Mouse (Mus musculus) large intestine, adult 2 months (tissue): Measurements from ENCODE around the gene Eif2b5. TPM values are rescaled to one million over a fixed set of nuclear protein-coding genes. Genes with fewer than 3 reads are reported as not detected.
A peak's percentile ranks its signal among the peaks of the same experiment; 100 is the strongest.

ENCODE experiments used
- DNase-seq: peaks from one replicate; pipeline ENCODE4 v3.0.0-alpha.2; 2012; ENCODE audit warnings: low read depth, low spot score
- WGBS: fragments of 180-500 bp; shearing (Covaris S2); methylation state at CpG from one replicate; pipeline ENCODE4 v1.1.7; 2018; 5-methylcytosine and 5-hydroxymethylcytosine counted together
- polyA plus RNA-seq: library from polyadenylated mRNA; depleted of rRNA; stranded (reverse); fragments of >200 nt; gene quantifications from 2 replicates; pipeline ENCODE4 v1.2.3, GENCODE M21; 2012

Eif2b5 gene
- polyA plus RNA-seq, 1 experiment: 28.8 TPM

DNA sequence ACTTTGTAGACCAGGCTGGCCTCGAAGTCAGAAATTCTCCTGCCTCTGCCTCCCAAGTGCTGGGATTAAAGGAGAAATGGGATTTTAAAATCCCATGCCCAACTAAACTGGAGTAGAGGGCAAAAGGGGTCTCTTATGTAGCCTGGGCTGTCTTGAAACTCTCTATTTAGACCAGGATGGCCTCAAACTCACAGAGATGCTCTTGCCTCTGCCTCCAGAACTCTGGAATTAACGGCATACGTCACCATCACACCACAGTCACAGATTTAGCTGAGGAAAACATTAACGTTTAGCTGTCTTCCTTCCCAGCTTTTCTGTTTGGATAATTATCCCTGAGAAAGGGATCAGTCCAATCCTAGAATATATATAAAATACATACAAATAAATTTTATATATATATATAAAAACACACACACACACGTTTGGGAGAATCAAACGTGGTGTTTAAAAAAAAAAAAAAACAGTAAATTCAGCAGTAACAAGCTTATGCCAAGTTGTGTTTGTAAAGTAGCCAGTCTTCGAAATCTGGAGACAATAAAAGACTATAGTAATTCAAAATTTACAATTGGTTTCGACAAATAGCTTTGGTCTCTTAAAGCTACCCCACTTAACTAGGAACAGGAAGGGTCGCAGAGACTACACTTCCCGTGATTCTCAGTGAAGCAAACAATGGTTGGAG is 36.1 kb downstream of the Eif2b5 start:
- no peak for DNase-seq

DNA sequence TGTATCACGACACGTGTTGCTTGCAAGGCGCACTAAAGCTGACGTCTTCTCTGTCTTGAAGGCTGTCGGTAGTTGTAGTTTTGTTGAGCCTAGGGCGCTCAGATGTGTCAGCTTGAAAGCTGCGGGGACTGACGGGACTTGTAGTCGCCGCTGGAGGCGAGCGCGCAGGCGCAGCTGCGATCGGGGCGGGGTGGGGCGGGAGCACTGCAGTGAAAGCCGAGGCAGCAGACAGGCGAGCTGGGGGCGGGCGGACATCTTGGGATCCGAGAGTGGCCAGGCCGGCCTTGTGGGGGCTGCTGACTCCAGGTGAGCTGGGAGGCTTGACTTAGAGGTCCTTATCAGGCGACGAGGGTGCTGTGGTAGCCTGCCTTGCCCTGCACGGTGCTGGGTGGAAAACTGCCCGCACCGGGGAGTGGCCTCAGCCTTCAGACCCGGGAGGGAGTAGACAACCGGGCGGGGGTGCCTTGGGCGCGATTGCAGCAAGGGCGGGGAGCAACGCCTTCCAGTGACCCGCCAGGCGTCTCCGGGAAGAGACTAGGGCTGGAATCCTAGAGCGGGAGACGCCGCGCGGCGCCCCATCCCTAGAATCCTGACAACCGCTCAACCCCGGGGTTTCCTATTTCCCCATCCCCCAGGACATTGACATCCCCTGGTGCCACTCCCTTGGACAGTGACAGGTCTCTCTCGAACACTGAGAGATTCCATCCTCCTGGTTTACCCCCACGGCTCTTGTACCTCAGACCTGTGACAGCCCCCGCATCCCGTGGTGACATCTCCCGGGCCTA is 36.9 kb downstream of the Eif2b5 start, which contains the start of gene Ap2m1:
Ap2m1 (plus strand) TSS at position 183 of the 785 bp plus-strand sequence.
- DNase-seq: peak; percentile 97
- under 1% methylated on average over 52 of the region's 52 CpGs for WGBS

More for the DNA sequence above, 36.1 kb downstream of the Eif2b5 start:
- 28% methylated on average over 10 of the region's 10 CpGs for WGBS

DNA sequence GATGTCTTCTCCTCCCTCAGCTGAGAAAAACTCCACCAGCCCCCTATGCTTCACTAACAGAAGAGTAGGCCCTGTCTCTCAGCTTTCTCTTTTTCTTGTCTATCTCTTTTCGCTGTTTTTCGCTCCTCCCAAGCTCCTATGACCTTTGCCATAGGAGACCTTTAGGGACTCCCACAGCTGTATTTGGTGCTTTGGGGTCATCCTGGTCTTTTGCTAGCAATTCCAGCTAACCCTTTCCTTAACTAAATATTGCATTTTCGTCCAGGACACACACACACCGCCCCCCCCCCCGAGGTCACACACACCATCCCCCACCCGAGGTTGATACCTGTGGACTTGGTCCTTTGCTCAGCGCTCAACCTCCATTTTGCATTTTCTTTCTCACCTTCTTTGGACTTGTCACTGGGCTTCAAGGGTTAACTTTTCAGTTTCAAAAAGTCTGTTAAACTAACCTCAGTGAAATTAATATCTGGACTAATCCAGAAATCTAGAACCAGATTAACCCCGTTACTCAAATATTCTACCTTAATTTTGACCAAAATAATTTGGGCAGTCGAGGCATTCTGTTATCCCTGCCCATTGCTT is 37.6 kb downstream of the Eif2b5 start:
- no peak for DNase-seq
- 22% methylated on average over 9 of the region's 9 CpGs for WGBS

DNA sequence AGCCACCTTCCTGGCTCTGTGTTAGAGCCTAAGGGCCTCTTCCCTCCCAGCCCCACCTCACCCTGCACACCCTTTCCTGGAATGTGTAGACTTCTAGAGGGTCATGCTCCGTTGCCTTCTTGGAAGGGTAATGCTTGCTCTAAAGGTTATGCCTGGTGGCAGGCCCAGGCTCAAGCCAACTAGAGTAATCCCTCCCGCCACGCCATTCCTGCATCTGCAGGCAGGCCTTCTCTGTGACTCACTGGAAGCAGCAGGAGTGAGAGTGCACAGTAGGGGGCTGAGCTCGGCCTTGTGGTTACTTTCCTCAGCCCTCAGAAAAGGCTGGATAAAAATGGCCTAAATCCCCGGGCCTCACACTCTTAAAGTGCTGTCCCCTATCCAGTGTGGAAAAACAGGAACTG is 38.5 kb downstream of the Eif2b5 start:
- WGBS: 27% methylated on average over 5 of the region's 5 CpGs
- DNase-seq: no peak

DNA sequence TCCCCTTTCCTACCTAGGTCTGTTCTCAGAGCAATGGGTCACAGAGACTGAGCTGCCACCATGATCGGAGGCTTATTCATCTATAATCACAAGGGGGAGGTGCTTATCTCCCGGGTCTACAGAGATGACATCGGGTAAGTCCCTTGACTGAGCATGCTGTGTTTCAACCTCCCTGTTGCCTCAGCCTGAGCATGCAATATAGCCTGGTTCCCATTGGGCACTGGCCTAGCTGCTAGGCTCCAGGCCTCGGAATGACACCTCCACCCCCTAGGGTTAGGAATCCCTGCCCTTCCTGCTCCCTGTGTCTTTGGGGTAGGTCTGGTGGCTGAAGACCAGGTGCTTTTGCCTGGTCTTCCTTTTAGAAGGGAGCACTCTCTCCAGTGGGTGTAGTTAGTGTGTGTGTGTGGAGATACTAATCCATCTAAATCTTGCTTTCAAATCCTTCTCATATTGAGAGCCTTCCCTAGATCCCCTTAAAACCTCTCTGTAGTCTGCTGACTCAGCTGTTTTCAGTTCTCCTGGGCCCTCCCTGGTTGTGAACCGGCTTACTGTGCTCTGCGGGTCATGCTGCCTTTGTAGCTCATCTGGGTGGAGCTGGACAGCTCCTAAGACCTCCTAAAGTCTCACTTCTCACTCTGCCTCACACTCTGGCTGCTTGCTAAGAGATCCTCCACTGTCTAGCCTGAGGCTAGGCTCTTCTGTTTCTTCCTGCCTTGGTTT is 39.1 kb downstream of the Eif2b5 start:
- 42% methylated on average over 6 of the region's 6 CpGs for WGBS
- no peak for DNase-seq

DNA sequence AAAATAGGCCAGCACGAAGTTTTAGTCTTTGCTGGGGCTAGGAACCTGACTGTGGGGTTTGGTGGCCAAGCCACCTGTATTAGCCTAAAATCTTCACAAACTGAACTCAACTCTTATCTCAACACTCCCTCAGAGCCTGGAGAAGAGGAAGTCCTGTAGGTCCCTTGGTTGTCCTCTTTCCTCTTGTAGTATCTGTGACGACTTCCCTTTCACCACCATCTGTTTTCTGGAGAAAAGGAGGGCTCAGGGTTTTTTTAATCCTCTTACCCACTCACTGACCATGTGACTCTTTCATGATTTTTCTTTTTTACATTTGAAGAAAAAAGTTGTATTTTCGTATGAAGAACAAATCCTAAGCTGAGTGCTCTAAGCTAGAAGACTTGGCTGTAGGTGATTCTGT is 41.0 kb downstream of the Eif2b5 start:
- 78% methylated on average over 3 of the region's 3 CpGs for WGBS
- DNase-seq: no peak

DNA sequence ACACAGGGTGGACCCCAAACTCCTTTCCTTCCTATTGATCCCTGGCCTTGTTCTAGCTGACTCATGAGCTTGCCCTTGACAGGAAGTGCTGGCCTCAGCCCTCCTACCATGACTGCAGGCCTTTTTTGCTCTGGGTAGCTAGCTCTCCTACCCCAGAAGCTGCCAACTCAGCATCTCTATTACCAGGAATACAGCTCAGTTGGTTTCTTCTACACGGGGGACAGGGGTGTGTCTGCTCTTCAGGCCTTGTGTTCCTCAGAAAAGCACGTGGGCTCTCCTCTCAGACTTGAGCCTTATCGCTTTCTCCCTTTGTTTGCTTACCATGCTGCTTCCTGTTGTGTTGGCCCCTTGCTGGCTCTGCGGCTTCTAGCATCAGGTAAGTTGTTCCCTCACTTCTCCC is 41.8 kb downstream of the Eif2b5 start:
- 50% methylated on average over 4 of the region's 4 CpGs for WGBS
- DNase-seq: no peak

DNA sequence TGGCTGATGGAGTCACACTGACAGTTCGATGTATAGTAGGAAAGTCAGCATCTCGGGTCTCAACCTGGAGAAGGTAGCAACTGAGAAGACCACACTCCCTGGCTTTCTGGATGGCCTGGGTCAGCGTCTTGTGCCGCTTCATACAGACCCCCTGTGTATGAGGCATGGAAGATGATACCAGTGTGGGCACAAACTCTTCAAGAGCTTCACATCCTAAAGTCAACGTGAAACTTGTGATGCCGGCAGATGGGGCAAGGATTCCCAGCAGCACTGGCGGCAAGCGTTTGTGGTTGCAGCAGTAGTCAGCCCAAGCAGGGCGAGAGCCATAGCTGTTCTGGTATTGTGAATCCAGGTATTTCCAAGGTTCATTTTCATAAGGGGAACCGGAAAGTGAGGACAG is 47.1 kb downstream of the Eif2b5 start:
- DNase-seq: no peak
- WGBS: 94% methylated on average over 10 of the region's 10 CpGs

DNA sequence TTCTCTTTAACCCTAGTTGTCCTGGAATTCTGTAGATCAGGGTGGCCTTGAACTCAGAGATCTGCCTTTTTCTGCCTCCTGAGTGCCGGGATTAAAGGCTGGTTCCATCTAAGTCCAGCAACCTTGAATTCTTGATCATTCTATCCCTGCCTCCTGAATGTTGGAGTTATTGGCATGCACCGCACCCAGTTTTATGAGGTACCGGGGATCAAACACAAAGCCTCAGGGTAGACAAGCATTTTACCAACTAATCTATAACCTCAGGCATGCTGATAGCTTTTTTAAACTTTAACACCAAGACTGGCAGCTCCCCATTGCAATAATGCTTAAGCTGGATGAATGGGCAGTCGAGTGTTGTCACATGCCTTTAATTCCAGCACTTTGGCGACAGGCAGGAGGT is 48.8 kb downstream of the Eif2b5 start:
- 23% methylated on average over 5 of the region's 5 CpGs for WGBS

DNA sequence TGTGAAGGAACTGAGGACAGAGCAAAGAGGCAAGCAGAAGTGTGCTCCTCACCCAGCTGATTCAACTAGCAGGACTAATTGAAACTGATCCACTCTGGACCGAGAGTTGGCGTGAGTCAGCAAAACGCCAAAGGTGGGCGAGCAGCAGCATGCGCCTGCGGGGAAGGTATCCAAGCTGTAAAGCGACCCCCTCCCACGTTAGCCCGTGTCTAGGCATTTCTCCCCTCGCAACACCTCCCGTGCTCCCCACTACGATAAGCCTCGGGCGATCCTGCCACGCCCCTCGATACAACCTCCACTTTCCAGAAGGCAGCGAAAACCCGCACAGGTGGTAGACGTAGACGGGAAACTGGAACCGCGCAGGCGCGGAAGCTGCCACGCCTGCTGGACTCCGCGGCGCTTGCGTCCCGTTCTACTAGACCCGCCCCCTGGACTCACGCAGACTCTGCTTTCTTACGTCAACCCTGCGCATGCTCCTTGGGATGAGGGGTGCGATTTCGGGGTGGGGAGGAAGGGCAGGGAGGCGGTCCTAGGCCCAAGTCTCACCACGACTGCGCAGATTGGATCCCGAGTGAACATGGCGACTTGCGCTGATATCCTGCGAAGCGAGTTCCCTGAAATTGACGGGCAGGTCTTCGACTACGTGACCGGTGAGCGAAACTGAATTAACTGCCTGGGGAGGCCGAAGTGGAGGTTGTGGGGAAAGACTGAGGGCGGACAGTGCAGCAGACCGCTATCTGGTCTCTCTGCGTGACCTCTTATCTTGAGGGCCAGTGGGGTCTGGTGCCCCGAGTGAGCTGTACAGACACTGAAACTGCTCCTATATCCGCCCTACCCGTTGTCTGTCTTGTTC is 49.7 kb downstream of the Eif2b5 start, which contains the start of gene Abcf3:
Abcf3 (plus strand) TSS at position 482 of the 853 bp plus-strand sequence.
- peak; percentile 99 for DNase-seq
- under 1% methylated on average over 56 of the region's 56 CpGs for WGBS

More for the DNA sequence above, 48.8 kb downstream of the Eif2b5 start:
- no peak for DNase-seq

DNA sequence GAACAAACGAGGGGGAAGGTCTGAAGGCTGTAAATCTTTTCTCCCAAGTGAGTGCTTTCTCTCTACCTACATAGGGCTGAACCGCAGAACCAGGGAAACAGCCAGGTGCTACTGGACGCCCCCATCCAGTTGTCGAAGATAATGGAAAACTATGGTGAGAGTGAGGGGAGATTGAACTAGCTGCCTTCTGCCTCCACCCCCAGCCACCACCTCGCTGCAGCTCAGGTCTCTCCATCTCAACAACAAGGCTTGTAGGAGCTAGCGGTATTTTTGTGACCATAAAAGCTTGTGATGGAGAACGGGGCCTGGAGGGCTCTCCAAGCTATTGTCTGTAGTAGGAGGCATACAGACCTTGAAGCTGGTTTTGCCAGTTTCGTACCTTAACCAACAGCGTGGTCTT is 50.5 kb downstream of the Eif2b5 start:
- DNase-seq: no peak
- 32% methylated on average over 9 of the region's 9 CpGs for WGBS

DNA sequence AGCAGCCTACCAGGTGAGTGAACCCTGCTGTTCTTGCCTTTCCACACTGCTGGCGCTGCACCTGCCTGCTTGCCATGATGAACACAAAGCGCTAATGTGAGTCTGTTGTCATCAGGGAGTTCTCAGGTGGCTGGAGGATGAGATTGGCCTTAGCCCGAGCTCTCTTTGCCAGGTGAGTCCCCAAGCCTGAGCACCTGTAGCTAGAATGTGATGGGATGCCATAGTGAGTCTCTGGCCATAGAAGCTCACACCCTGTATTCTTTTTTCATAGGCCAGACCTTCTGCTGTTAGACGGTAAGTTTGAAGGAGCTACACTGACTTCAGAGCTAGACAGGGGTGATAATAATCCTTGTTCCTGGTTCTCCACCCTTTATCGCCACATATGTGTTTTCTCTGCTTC is 53.1 kb downstream of the Eif2b5 start:
- DNase-seq: no peak
- 98% methylated on average over 5 of the region's 5 CpGs for WGBS

DNA sequence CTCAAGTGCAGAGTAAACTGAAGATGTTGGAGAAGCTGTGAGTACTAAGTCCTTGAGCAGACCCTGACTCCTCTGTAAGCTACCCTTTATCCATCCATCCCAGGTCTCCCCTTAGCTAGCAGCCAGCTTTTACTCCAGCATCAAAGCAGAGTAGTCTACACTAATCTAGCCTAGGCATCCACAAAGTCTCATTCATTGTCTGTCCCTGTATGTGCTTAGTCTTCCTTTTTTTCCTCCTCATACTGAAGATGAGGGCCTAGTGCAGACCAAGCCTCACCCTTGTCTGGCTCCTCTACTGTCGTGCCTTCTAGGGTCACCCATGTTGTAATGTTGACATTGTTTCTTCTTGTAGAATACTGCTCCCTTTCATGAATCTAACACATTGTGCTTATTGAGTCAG is 54.0 kb downstream of the Eif2b5 start:
- no peak for DNase-seq
- 50% methylated on average over 1 of the region's 1 CpGs for WGBS

DNA sequence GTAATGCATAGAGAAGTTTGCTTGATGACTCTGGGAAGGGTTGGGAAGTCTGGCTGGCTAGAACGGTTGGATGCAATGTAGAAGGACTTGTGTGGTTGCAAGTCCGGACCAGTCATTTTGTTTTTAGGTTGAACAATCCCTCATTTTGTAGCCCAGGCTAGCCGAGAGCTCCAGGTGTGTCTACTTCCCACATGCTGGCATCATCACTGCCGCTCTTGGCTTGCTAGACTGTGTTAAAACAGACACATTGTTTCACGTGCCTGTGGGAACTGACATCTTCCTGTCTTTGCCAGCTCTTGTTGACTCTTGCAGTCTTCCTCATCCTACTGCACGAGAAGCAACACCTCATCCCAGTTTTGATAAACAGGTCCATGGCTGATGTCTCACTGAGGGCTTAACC is 56.4 kb downstream of the Eif2b5 start:
- no peak for DNase-seq
- WGBS: 84% methylated on average over 6 of the region's 6 CpGs

DNA sequence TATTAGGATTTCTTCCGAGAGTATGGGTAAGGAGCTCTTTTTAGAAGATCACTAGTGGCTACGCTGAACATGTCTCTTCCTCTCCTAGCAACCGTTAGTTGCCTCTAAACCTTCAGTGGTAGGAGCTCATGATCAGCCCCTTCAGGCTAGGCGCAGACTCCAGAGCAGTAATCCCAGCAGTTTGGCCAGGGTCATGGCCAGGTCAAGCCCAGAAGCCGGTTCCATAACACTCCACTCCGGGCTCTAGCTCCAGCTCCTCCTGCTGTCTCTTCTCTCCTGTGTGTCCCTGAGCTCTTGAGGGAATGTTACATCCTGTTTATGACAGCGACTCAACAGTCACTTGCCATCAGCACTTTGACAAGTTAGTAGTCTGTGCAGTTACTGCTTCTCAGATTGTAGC is 58.8 kb downstream of the Eif2b5 start:
- 61% methylated on average over 7 of the region's 7 CpGs for WGBS
- DNase-seq: no peak
